26 mouse cellular contexts compared by ENCODE assay signal in genomic region chr13:16626584-16626983, GRCm38 (mm10).
A peak's percentile ranks its signal among the peaks of the same experiment; 100 is the strongest.
DNase-seq lines count a peak whose midpoint lies in the region; ATAC-seq and TF ChIP-seq lines count a peak whose summit lies in the region.
"Had no signal": no experiment of that assay in that cellular context is flagged by ENCODE, and none has a peak within 500 bp of the region (broad histone marks: within the 10 kb centered on the region; RNA-seq: fewer than 3 reads in every experiment).

No protein-coding gene starts in this region.

- H3K4me3 ChIP-seq in kidney, postnatal 0 days (replicated peaks; ENCODE audit: low read depth, low read length), result no peak overlapping the region
- H3K4me3 ChIP-seq in midbrain, embryonic 13.5 days (replicated peaks), result no peak overlapping the region
- H3K4me3 ChIP-seq in midbrain, embryonic 15.5 days, result no peak overlapping the region
- no peak overlapping the region for H3K4me3 ChIP-seq in neural tube, embryonic 13.5 days
- H3K4me3 ChIP-seq: forebrain, embryonic 13.5 days; hindbrain, embryonic 13.5 days; liver, embryonic 12.5 days; stomach, embryonic 15.5 days had no signal

- H3K27ac ChIP-seq in kidney, postnatal 0 days, result no peak overlapping the region
- H3K27ac ChIP-seq in midbrain, embryonic 13.5 days, result no peak overlapping the region
- no peak overlapping the region for H3K27ac ChIP-seq in midbrain, embryonic 15.5 days
- no peak overlapping the region for H3K27ac ChIP-seq in neural tube, embryonic 13.5 days (replicated peaks)
- H3K27ac ChIP-seq: forebrain, embryonic 13.5 days; hindbrain, embryonic 13.5 days; liver, embryonic 12.5 days; stomach, embryonic 15.5 days had no signal

- no peaks in the 10 kb centered on the region for H3K4me1 ChIP-seq in kidney, postnatal 0 days (replicated peaks; ENCODE audit: insufficient read depth, low read length)
- H3K4me1 ChIP-seq in midbrain, embryonic 13.5 days (replicated peaks), result 0 out of 2 replicates have a peak, but pooled peaks cover 2% of the 10 kb centered on the region
- H3K4me1 ChIP-seq in midbrain, embryonic 15.5 days, result no peaks in the 10 kb centered on the region
- H3K4me1 ChIP-seq in neural tube, embryonic 13.5 days (replicated peaks), result peaks cover 7% of the 10 kb centered on the region; the same call in 1 of the 2 replicates
- H3K4me1 ChIP-seq: forebrain, embryonic 13.5 days; hindbrain, embryonic 13.5 days; liver, embryonic 12.5 days; stomach, embryonic 15.5 days had no signal

- no peak for TF ChIP-seq CTCF in kidney, postnatal 0 days (IDR thresholded peaks at IDR 0.05; ENCODE audit: low read depth)

- 32% methylated on average over 4 of the region's 4 CpGs for WGBS in kidney, postnatal 0 days
- 47% methylated on average over 4 of the region's 4 CpGs for WGBS in midbrain, embryonic 13.5 days
- WGBS in midbrain, embryonic 15.5 days, result 45% methylated on average over 4 of the region's 4 CpGs
- 13% methylated on average over 4 of the region's 4 CpGs for whole genome bisulfite sequencing in neural tube, embryonic 13.5 days

- H3K4me2 ChIP-seq in kidney, postnatal 0 days (ENCODE audit: low read length), result no peak overlapping the region
- H3K4me2 ChIP-seq in midbrain, embryonic 13.5 days (replicated peaks), result no peak overlapping the region
- no peak overlapping the region for H3K4me2 ChIP-seq in midbrain, embryonic 15.5 days
- H3K4me2 ChIP-seq in neural tube, embryonic 13.5 days, result no peak overlapping the region
- H3K4me2 ChIP-seq: forebrain, embryonic 13.5 days; heart, embryonic 11.5 days; hindbrain, embryonic 13.5 days; liver, embryonic 12.5 days; stomach, embryonic 15.5 days had no signal

- no peaks in the 10 kb centered on the region for H3K9me3 ChIP-seq in kidney, postnatal 0 days (replicated peaks; ENCODE audit: low read length)
- no peaks in the 10 kb centered on the region for H3K9me3 ChIP-seq in midbrain, embryonic 13.5 days
- no peaks in the 10 kb centered on the region for H3K9me3 ChIP-seq in midbrain, embryonic 15.5 days
- no peaks in the 10 kb centered on the region for H3K9me3 ChIP-seq in neural tube, embryonic 13.5 days
- H3K9me3 ChIP-seq: forebrain, embryonic 13.5 days; hindbrain, embryonic 13.5 days; liver, embryonic 12.5 days; stomach, embryonic 15.5 days had no signal

- peak; percentile 41 for DNase-seq in kidney, postnatal 0 days (ENCODE audit: low spot score)
- DNase-seq in kidney, postnatal 4 days, result no peak
- DNase-seq in forelimb bud, embryonic 11.5 days (ENCODE audit: low read depth, low spot score), result peak; percentile 7
- DNase-seq in heart, adult 11 months, result no peak
- DNase-seq: adrenal gland, postnatal 14 days; cerebellum, adult 11-12 months; cerebellum, adult 9-11 months; gastrocnemius, postnatal 25 days; heart, adult 18-20 months; heart, postnatal 36 days; layer of hippocampus, adult 9-11 months; liver, postnatal 0 days; lung, postnatal 36 days; retina, postnatal 1 day; right cerebral cortex, postnatal 25 days; thymus, postnatal 14 days had no signal

- H3K36me3 ChIP-seq in kidney, postnatal 0 days (ENCODE audit: insufficient read depth, low read length), result no peaks in the 10 kb centered on the region
- no peaks in the 10 kb centered on the region for H3K36me3 ChIP-seq in midbrain, embryonic 13.5 days
- H3K36me3 ChIP-seq in midbrain, embryonic 15.5 days (replicated peaks), result no peaks in the 10 kb centered on the region
- H3K36me3 ChIP-seq in neural tube, embryonic 13.5 days, result no peaks in the 10 kb centered on the region
- H3K36me3 ChIP-seq: hindbrain, embryonic 13.5 days; liver, embryonic 12.5 days; stomach, embryonic 15.5 days had no signal

- no peak overlapping the region for H3K9ac ChIP-seq in kidney, postnatal 0 days (ENCODE audit: low read depth, low read length)
- H3K9ac ChIP-seq in midbrain, embryonic 13.5 days (replicated peaks), result no peak overlapping the region
- H3K9ac ChIP-seq in midbrain, embryonic 15.5 days, result no peak overlapping the region
- no peak overlapping the region for H3K9ac ChIP-seq in neural tube, embryonic 13.5 days
- H3K9ac ChIP-seq: forebrain, embryonic 13.5 days; hindbrain, embryonic 13.5 days; liver, embryonic 12.5 days; liver, postnatal 0 days; stomach, embryonic 15.5 days had no signal

- H3K27me3 ChIP-seq in kidney, postnatal 0 days (ENCODE audit: insufficient read depth, low read length), result no peaks in the 10 kb centered on the region
- H3K27me3 ChIP-seq in midbrain, embryonic 13.5 days, result no peaks in the 10 kb centered on the region
- no peaks in the 10 kb centered on the region for H3K27me3 ChIP-seq in midbrain, embryonic 15.5 days (replicated peaks)
- H3K27me3 ChIP-seq in neural tube, embryonic 13.5 days, result no peaks in the 10 kb centered on the region
- H3K27me3 ChIP-seq: forebrain, embryonic 13.5 days; hindbrain, embryonic 13.5 days; liver, embryonic 12.5 days; stomach, embryonic 15.5 days had no signal

- ATAC-seq in kidney, postnatal 0 days (replicated peaks; ENCODE audit: low FRiP score, low read depth), result no peak
- 0 out of 2 replicates have a peak, but pooled peaks have one; percentile 27 for ATAC-seq in midbrain, embryonic 13.5 days
- no peak for ATAC-seq in midbrain, embryonic 15.5 days (replicated peaks)
- ATAC-seq in neural tube, embryonic 13.5 days (ENCODE audit: low read depth), result peak; percentile 69
- ATAC-seq: CD4-positive, CD25-positive, alpha-beta regulatory T cell, adult 4 months; forebrain, embryonic 13.5 days; intestine, postnatal 0 days; liver, embryonic 12.5 days; liver, postnatal 0 days had no signal

Comparison
In these comparisons a context has a peak if more than half of its experiments do, and no peak if none do; other contexts are left out.
1. ATAC-seq: peak in midbrain, embryonic 13.5 days (single experiment) and neural tube, embryonic 13.5 days (single experiment); none in kidney, postnatal 0 days (single experiment) and midbrain, embryonic 15.5 days (single experiment).
2. DNase-seq: peak in kidney, postnatal 0 days (single experiment) and forelimb bud, embryonic 11.5 days (single experiment); none in kidney, postnatal 4 days (0 of 2) and heart, adult 11 months (single experiment).